Mouse (Mus musculus) megakaryocyte, embryonic 14.5 days (primary cell): ENCODE data around the gene 1190002N15Rik. TPM values are rescaled to one million over a fixed set of nuclear protein-coding genes. Genes with fewer than 3 reads are reported as not detected.

ENCODE experiments used
- H3K27me3 ChIP-seq: replicated peaks from 2 replicates; pipeline ENCODE3; 2012; ENCODE audit warnings: inconsistent platforms
- H3K36me3 ChIP-seq: replicated peaks from 2 replicates; pipeline ENCODE3; 2012; ENCODE audit warnings: low read length, inconsistent platforms, mixed read lengths
- H3K4me1 ChIP-seq: 2 replicates; pipeline ENCODE4 v1.6.1; 2012; ENCODE audit warnings: inconsistent platforms
- H3K4me3 ChIP-seq: replicated peaks from 2 replicates; pipeline ENCODE3; 2012; ENCODE audit warnings: moderate library complexity, mild to moderate bottlenecking, inconsistent platforms
- H3K9me3 ChIP-seq: 2 replicates; pipeline ENCODE4 v1.6.1; 2012; ENCODE audit warnings: inconsistent platforms
- FLI1 ChIP-seq: IDR thresholded peaks from 2 replicates; pipeline ENCODE4 v1.6.1; 2012; ENCODE audit warnings: low read length, inconsistent platforms, mixed read lengths
- GATA1 ChIP-seq: IDR thresholded peaks from 3 replicates; pipeline ENCODE4 v1.6.1; 2012; ENCODE audit warnings: mixed read lengths, low read length, inconsistent platforms, borderline replicate concordance
- polyA plus RNA-seq: library from polyadenylated mRNA; stranded (reverse); fragments of >175 nt; gene quantifications from 2 replicates; pipeline ENCODE4 v1.2.3, GENCODE M21; 2012; ENCODE audit warnings: low replicate concordance; ENCODE audit not compliant: insufficient read depth

Gene 1190002N15Rik
- polyA plus RNA-seq, 1 experiment = 3.2 TPM

DNA sequence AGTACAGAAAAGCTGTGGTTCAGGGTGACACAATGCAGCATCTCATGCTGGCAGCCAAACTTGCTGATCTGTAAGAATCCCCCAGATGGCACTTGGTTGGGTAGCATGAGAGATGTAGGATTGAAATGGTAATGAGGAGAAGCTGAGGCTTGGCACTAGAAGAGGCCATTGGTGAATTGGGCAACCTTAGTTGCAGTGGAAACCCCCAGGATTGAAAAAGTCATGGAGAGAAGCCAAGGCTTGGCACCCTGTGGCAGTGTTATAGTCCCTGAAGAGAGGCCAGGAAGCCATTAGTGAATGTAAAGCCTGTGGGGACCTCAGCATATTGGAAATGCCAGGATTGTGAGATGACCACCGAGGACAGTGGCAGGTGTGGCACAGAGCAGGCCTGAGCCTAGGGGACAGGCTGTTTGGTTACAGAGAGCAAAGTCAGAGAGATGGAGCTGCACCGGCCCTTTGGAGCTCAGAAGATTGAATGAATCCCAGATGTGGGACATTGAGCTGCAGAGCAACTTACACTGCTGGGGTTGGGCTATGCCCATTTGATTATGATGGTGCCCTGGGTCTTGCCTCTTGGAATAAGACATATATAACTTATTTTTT lies 12.7 kb upstream of the 1190002N15Rik start:
- no peak for TF ChIP-seq GATA1
- no peak for TF ChIP-seq FLI1
- Histone ChIP-seq H3K27me3 (no peaks in the 10 kb centered on the region), H3K4me1 (peaks cover 7% of the 10 kb centered on the region), H3K4me3 (no peak overlapping the region), H3K9me3 (no peaks in the 10 kb centered on the region), H3K36me3 (no peaks in the 10 kb centered on the region)

DNA sequence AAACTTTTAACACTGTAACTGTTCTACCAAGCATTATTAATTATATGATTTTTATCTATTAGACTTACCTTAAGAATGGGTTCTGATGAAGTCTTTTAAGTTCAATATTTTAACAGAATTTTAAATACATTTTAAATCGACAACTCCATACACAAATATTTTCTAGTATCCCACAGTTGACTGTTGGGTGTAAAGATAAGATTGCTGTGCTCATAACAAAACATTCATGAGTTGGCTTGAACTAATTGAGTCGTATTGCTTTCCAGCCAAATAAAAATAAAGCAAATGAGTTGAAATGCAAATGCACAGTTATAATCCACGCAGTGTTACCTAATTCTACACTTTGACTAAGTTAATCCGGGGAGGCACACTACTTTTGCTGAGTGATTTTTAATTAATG lies 6.0 kb upstream of the 1190002N15Rik start:
- H3K27me3 ChIP-seq = no peaks in the 10 kb centered on the region
- no peak overlapping the region for H3K4me3 ChIP-seq
- TF ChIP-seq FLI1 = no peak
- no peak for TF ChIP-seq GATA1
- H3K36me3 ChIP-seq = no peaks in the 10 kb centered on the region
- no peaks in the 10 kb centered on the region for H3K9me3 ChIP-seq
- H3K4me1 ChIP-seq = peaks cover 30% of the 10 kb centered on the region

DNA sequence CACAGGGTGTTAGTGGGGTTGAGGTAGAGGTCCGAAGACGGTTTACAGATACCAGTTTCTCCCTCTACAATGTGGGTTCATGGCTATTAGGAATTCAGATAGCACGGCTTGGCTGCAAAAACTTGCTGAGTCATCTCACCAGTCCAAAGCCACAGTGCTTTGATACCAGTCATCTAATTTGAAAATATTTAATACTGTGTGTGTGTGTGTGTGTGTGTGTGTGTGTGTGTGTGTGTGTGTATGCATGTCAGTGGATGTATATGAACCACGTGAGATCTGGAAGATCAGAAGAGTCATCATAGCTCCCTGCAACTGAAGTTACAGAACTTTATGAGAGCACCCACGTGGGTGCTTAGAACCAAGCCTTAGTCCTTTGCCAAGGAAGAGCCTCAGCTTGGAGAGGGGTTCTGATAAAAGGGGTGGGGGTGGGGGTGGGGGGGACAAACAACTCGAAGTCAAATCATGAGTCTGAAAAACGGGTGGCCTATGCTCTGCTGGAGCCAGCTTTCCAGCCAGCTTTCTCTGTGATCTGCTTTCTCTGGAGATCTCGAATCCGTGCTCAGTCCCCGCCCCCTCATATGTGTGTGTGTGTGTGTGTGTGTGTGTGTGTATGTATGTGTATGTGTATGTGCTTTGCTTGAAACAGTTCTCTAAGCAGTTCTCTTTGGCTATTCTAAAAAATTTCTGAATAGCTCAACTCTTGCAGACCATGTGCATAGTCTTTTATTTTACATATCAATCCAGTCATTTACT lies 2.6 kb upstream of the 1190002N15Rik start:
- no peaks in the 10 kb centered on the region for H3K9me3 ChIP-seq
- peak overlapping the region; percentile 73 for H3K4me3 ChIP-seq
- TF ChIP-seq GATA1 = no peak
- TF ChIP-seq FLI1 = no peak
- H3K36me3 ChIP-seq = no peaks in the 10 kb centered on the region
- H3K4me1 ChIP-seq = peaks cover 46% of the 10 kb centered on the region
- H3K27me3 ChIP-seq = no peaks in the 10 kb centered on the region

DNA sequence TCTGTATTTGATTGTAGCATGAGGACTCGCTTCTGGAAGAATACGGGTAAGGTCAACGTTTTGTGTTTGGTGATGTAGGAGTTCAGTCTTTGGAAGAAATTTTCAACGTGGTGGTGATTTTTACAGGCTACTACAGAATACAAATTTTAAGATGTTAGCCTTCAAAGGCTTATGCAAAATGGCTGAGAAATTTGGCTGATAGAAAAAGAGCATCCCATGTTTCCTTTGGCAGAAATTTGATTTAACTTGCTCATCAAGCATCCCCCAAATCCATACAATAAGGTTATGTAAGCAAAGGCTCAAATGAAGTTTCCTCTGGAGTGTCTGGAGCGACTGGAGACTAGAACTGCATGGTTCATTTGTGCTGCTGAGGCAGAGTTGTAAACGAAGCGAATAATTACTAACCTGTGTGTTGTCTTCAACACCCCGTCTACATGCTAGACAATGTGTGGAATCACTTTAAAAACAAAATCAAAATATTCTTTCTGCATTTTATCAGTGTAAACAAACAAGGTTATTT lies 1.5 kb upstream of the 1190002N15Rik start:
- TF ChIP-seq FLI1 = no peak
- no peak for TF ChIP-seq GATA1
- Histone ChIP-seq H3K27me3 (no peaks in the 10 kb centered on the region), H3K9me3 (no peaks in the 10 kb centered on the region), H3K4me3 (peak overlapping the region; percentile 98), H3K36me3 (no peaks in the 10 kb centered on the region), H3K4me1 (peaks cover 51% of the 10 kb centered on the region)

DNA sequence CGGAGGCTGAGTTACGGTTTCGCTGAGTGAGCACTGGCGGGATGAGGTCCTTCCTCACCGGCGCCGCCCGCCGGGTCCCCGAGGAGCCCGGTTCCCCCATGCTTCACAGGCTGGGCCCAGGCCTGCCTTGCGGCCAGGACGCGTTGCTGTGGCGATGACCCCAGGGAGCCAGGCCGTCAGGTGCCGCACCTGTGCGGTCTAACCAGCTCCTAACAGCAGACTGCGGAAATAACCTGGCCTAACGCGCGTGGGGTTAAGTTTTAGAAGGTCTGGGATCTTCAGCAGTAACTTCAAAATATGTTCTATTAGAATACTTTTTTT lies 902 bp upstream of the 1190002N15Rik start:
- H3K4me3 ChIP-seq = peak overlapping the region; percentile 98
- peaks cover 53% of the 10 kb centered on the region for H3K4me1 ChIP-seq
- TF ChIP-seq FLI1 = no peak
- no peak for TF ChIP-seq GATA1
- no peaks in the 10 kb centered on the region for H3K27me3 ChIP-seq
- no peaks in the 10 kb centered on the region for H3K36me3 ChIP-seq
- no peaks in the 10 kb centered on the region for H3K9me3 ChIP-seq

DNA sequence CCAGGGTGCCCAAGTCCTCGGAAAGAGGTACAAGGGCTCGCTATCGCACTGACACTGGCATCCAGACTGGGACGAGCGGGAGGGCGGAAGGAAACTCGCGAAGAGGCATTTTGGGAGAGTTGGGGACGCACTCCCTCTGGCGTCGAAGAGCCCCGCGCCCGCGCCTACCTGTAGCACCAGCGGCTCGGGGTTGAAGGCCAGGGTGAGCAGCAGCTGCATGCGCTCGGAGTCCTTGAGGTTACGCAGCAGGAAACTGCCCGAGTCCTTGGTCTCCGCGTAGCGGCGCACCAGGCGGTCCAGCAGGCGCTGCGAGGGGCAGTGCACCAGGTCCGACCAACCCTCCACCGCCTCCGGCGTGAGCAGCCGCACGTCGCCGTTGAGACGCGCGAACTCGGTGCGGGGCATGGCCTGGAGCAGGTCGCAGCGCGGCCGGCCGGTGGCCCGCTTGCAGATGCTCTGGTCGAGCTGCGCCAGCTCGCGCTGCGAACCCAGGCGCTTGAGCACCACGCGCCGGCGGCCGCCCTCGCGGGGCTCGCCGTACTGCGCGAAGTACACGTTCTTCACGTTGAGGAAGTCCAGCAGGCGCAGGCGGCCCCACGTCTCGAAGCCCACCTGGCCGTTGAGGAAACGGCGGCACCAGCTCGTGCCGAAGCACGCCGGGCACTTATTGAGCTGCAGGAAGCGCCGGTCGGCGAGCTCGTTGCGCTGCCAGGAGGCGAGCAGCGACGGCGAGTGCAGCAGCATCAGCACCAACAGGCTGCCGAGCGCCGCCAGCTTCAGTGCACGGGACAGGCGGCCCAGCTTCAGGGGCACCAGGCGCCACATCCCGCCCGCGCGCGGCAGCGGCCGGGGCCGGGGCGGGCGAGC lies 597 bp downstream of the 1190002N15Rik start:
- H3K36me3 ChIP-seq = no peaks in the 10 kb centered on the region
- no peak for TF ChIP-seq FLI1
- TF ChIP-seq GATA1 = no peak
- H3K4me1 ChIP-seq = peaks cover 68% of the 10 kb centered on the region
- H3K27me3 ChIP-seq = no peaks in the 10 kb centered on the region
- H3K4me3 ChIP-seq = peak overlapping the region; percentile 98
- H3K9me3 ChIP-seq = no peaks in the 10 kb centered on the region

DNA sequence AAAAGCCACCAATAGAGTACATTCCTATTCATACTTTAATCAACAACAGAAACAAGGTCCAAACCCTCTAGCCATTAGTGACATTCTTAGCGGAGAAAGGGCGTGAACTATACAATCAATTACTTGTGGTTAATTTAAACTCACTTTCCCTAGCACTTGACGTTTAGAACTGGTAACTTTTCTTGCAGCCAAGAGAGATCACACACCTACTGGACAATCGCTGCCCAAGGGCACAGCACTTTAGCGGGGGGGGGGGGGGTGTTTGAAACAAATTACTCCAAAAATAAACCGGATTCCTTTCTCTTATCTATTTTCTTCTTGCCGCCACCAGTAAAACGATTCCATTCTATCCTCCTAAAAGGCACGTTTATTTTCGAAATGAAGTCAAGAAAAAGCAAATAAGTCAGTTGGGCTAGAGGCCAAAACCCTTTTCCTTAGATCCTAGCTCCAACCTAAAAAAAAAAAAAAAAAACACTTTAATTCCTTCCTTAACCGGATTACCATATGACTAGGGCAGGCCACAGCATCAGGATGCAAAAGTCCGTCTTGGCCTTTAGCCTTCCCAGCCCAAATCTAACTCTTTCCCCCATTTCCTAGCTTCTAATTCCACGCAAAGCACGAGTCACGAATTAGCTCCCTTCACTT lies 1.5 kb downstream of the 1190002N15Rik start:
- no peaks in the 10 kb centered on the region for H3K27me3 ChIP-seq
- no peaks in the 10 kb centered on the region for H3K36me3 ChIP-seq
- TF ChIP-seq FLI1 (no peak), GATA1 (no peak)
- H3K4me3 ChIP-seq = peak overlapping the region; percentile 98
- H3K9me3 ChIP-seq = no peaks in the 10 kb centered on the region
- H3K4me1 ChIP-seq = peaks cover 74% of the 10 kb centered on the region

DNA sequence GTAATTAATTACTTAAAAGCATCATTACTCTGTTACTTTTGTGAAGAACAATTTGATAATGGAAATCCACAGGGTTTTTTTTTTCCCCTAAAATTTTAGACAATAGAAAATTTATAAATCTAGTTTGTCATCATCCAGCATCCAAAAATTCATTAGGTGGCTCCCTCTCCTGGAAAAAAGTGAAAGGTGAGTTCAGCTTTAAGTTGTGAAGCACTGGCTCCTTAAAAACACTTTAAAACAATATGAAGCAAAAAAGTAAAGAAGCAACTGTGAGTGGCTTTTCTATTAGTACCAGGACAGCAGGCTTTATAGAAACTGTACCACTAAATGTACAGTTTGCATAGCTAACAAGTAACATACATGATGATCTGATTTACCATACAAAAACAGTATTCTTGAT lies 3.1 kb downstream of the 1190002N15Rik start:
- Histone ChIP-seq H3K4me1 (peaks cover 80% of the 10 kb centered on the region), H3K36me3 (no peaks in the 10 kb centered on the region), H3K27me3 (no peaks in the 10 kb centered on the region), H3K4me3 (no peak overlapping the region), H3K9me3 (no peaks in the 10 kb centered on the region)
- TF ChIP-seq GATA1 (no peak), FLI1 (no peak)

DNA sequence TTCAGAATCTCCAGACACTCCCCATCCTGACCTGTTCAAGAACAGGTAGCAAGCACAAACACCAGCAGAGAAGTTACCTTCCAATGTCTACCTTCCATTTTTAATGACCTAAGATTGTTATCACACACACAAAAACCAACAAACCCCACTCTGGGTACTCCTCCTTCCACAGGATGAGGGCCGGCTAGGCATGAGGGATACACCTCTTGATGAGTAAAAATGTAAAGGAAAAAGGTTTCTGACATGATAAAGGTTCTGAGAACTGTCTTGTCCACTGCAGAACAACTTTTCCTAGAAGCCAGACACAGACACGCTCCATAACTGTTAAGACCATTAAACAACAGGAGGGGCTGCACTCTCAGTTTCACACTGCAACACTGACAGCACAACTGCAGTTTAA lies 3.7 kb downstream of the 1190002N15Rik start:
- Histone ChIP-seq H3K36me3 (no peaks in the 10 kb centered on the region), H3K27me3 (no peaks in the 10 kb centered on the region), H3K4me3 (peak overlapping the region; percentile 83), H3K9me3 (no peaks in the 10 kb centered on the region), H3K4me1 (peaks cover 78% of the 10 kb centered on the region)
- TF ChIP-seq GATA1 (no peak), FLI1 (no peak)
